Mouse (Mus musculus): Measurements from ENCODE around the gene Clk2. TPM values are rescaled to one million over a fixed set of nuclear protein-coding genes. Genes with fewer than 3 reads are reported as not detected.

Gene Clk2
- total RNA-seq, 2 experiments from 2014 or later = 41.1 to 52.8 TPM

DNA sequence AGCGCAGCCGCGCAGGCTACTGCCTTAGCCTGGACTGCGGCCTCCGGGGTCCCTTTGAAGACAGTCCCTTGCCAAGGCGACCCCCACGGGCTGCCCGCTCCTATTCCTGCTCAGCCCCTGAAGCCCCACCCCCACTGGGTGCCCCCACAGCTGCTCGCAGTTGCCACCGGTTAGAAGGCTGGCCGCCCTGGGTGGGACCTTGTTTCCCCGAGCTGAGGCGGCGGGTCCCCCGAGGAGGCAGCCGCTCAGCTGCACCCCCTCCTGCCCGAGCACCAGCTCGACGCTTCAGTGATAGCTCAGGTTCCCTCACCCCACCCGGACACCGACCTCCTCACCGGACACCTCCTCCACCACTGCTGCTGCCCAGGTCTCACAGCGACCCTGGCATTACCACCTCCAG lies 22.6 kb downstream of the Clk2 start:
- no peak for ATAC-seq (replicated peaks; ENCODE audit: low FRiP score, poor library complexity, severe bottlenecking)

DNA sequence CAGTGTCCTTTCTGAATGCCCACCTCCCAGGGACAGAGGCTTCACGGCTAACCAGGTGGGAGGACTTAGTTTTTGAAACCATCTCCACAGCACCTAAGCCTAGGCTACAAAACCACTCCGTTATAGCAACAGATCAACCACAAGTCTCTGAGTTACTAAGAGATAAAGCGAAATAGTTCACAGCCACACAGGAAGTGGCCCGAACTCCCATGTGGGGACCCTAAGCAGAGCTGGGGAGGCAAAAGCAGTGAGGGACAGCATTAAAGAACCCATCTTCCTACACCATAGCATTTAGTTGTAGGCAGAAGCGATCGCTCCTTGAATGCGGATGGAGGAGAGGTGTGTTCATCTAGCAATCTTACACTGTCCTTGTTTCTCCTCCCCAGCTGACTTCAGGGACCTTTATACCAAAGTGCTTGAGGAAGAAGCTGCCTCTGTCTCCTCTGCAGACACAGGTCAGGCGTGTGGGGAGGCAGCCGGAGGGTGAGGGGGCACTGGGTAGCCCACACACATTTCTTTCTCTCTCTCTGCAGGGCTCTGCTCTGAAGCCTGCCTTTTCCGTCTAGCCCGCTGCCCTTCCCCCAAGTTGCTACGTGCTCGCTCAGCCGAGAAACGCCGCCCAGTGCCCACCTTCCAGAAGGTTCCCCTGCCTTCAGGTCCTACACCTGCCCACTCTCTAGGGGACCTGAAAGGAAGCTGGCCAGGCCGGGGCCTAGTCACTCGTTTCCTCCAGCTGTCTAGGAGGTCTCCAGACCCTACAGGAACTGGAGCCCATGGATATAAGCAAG lies 23.3 kb downstream of the Clk2 start:
- ATAC-seq (replicated peaks; ENCODE audit: low FRiP score, poor library complexity, severe bottlenecking) = no peak

DNA sequence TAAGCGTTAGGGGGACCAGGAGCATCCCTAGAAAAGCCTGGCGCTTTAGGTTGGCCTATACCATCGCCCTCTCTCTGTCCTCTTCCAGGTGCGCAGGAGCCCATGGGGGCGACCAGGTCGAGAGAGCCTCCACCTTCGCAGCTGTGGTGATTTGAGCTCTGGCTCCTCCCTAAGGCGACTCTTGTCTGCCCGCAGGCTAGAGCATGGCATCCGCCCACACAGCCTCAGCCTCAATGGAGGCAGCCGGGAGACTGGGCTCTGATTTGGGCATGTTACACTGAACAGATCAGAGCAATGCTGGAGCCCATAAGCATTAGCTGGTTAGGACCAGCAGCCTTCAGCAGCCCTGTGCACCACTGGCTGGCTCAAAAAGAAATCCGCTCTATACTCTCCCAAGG lies 23.9 kb downstream of the Clk2 start:
- no peak for ATAC-seq (replicated peaks; ENCODE audit: low FRiP score, poor library complexity, severe bottlenecking)

DNA sequence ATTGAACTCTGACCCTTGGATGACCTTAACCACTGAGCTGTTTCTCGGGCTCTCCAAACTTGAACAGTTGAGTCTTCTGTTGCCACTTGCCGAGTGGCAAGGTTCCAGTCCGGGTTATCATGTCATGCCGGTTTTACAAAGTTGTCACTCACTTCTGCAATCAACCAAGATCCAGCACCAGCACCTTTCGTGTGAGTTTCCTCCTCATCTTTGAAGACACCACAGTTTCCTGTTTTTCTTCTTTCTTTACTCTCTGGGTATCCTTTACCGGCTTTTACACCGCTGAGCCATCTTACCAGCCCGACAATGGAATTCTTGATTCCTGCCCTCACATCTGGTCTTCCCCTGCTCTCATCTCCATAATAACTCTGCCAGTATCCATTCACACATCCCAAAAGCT lies 25.8 kb downstream of the Clk2 start:
- no peak for ATAC-seq (replicated peaks; ENCODE audit: low FRiP score, poor library complexity, severe bottlenecking)

DNA sequence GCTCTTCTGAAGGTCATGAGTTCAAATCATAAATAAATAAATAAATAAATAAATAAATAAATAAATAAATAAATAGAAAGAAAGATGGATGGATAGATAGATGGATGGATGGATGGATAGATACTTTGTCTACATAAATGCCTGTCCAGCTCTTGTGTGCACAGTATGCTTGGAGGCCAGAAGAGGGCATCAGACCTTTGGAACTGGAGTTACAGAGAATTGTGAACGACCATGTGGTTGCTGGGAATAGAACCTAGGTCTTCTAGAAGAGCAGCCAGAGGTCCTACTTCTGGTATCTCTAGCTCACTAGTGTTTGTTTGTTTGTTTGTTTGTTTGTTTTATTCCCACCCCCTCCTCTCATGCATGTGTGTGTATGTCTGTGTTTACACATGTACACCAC lies 28.8 kb downstream of the Clk2 start:
- no peak for ATAC-seq (replicated peaks; ENCODE audit: low FRiP score, poor library complexity, severe bottlenecking)

DNA sequence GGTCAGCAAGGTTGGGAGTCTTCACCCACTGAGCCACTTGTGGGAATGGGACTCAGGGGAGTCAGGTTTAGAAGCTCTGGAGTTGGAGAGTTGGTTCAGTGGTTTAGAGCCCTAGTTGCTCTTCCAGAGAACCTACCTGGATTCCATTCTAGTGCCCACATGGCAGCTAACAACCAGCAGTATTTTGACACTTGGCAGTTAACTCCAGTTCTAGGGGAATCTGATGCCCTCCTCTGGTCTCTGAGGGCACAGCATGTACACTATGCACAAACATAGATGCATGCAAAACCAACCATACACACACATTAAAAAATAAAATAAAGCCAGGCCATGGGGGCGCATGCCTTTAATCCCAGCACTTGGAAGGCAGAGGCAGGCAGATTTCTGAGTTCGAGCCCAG lies 29.3 kb downstream of the Clk2 start:
- ATAC-seq (replicated peaks; ENCODE audit: low FRiP score, poor library complexity, severe bottlenecking) = no peak

DNA sequence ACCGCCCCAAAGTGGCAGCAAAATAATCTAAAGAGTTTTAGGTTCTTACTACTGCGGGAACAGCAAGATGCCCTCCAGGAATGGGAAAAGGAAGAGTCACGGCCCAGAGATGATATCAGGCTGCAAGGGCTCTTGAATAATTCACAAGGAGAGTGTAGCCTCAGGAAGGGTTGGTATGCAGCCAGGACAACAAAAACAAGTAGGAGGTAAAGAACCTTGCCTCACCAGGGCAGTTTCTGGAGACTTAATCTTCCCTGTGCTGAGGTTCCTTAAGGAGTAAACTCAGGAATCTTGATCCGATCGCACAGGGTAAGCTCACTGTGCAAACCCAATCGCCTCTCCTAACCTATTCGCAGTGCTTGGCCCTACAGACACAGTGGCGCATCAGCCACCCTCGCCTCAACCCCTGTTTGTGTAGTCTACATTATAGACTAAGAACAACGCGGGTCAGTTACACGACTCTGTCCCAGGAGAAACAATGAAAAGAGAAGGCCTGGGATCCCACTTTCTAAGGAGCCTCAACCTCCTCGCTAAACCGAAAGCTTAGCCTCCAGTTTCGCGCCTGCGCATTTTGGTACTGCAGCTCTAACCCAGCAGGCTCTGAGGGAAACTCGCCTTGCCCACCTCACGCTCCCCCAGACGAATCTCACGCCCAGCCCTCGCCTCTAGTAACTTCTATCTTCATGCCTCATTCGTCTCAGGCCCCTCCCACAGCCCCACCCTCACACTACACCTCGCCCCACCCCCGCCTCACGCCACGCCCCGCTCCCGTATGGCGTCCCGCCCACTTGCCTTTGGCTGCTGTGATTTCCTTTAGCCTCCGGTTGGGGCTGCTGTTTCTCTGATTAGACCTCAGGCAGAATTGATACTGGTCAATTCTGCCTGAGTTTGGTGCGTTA lies 31.6 kb downstream of the Clk2 start:
- ATAC-seq (replicated peaks; ENCODE audit: low FRiP score, poor library complexity, severe bottlenecking) = peak; percentile 99

DNA sequence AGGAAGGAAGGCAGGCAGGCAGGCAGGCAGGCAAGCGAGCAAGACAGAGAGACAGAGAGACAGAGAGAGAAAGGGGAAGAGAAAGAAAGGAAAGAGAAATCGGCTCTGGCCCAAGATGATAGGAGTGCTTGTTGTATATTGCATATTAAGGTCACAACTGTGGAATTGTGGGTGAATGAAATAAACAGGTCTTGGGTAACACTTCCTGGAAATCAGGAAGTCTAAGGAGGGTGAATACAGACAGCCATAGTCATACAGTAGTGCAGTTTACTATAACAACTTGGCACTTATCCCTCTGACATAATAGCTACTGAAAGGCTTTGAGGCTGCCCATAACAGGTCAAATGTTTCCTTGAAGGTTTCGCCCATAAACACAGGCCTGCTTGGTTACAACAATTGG lies 35.2 kb downstream of the Clk2 start:
- no peak for ATAC-seq (replicated peaks; ENCODE audit: low FRiP score, poor library complexity, severe bottlenecking)

DNA sequence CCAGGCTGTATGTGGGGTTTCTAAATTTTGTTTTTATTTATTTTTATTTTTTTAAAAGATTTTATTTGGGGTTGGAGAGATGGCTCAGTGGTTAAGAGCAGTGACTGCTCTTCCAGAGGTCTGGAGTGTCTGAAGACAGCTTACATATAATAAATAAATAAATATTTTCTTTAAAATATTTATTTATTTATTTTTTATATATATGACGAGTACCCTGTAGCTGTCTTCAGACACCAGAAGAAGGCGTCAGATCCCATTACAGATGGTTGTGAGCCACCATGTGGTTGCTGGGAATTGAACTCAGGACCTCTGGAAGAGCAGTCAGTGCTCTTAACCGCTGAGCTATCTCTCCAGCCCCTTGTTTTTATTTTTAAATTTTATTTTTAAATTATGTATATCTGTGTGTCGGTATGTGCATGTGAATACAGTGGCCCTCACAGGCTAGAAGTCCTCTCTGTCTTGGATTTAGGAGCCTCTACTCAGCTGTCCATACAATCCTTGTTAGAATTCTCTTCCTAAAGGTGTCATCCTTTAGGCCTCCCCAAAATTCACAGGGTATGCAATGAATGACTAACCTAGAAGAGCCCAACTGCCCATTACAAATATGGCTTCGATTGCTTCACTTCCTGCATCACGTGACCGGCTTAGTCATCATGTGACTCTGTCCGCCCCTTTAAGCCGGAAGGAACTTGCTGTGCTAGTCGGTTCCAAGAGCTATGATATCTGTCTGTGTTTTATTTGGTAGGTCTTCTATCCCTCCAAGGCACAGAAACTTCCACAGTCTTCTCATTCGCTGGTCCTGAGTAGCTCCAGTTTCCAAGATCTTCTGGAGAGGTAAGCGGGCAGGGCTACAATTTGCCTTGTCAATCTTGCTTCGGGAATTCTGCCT lies 37.9 kb downstream of the Clk2 start, which contains the start of gene Gba:
Gene Gba, plus strand, starts transcription at position 676 of the 889 bp plus-strand sequence.
- peak; percentile 91 for ATAC-seq (replicated peaks; ENCODE audit: low FRiP score, poor library complexity, severe bottlenecking)

DNA sequence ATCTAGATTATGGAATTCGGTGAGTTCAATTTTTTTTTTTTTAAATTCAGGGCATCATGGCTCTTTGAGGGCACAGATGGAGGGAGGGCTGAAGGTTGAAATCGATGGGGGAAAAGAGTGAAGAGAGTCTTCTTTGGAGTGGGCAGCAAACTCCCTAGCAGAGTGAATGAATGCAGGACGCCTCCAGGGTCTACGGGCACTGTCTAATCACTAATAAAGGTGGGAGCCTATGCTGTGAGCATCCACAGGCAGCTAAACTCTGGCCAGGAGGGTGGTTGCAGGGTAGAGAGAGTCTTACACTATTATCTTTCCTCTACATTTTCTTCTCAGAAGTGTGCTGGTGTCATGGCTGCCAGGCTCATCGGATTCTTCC lies 38.5 kb downstream of the Clk2 start:
- ATAC-seq (replicated peaks; ENCODE audit: low FRiP score, poor library complexity, severe bottlenecking) = 0 out of 2 replicates have a peak, but pooled peaks have one; percentile 39

DNA sequence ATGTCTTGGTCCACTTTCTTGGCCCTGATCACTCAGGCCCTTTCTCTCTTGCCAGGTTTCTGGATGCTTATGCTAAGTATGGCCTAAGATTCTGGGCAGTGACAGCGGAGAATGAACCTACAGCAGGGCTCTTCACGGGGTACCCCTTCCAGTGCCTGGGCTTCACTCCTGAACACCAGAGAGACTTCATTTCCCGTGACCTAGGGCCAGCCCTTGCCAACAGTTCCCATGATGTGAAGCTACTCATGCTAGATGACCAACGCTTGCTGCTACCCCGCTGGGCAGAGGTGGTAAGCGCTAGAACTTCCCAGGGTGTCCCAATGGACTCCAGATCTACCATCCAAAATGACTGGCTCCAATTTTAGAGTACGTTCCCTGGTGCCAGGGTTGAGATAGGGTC lies 41.5 kb downstream of the Clk2 start:
- ATAC-seq (replicated peaks; ENCODE audit: low FRiP score, poor library complexity, severe bottlenecking) = no peak

DNA sequence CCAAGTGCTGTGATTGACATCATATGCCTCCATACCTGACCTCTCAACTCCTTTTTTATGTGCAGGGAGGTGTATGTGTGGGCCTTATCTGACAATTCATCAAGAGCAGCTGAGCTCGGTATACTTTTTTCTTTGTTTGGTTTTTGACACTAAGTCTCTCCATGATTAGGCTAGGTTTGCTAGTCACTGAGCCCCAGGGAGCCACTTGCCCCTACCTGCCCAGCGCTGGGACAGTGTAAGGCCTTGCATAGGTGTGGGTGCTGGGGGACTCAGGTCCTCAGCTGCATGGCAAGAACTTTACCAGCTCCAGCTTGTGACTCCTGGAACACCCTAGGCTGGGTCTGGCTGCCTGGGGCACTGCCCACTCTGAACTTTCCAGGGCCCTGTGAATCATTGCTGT lies 42.1 kb downstream of the Clk2 start:
- ATAC-seq (replicated peaks; ENCODE audit: low FRiP score, poor library complexity, severe bottlenecking) = no peak

DNA sequence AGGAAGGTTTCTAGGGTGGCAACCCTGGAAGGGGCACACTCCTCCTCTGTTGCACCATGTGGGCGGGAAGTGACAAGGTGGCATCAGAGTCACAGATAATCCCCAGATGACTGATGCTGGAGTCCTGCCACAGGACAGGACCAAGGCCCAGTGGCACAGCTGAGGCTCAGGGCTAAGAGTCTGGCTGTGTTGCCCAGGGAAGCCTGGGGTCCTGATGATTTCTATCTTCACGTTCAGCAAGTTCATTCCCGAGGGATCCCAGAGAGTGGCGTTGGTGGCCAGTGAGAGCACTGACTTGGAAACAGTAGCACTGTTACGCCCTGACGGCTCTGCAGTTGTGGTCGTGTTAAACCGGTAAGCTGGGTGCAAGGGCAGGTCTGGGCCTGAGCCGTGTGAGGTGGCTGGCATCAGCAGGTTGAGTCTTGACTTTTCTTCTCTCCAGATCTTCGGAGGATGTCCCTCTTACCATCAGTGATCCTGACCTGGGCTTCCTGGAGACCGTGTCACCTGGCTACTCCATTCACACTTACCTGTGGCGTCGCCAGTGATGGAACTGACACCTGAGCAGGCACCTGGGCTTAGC lies 43.6 kb downstream of the Clk2 start:
- no peak for ATAC-seq (replicated peaks; ENCODE audit: low FRiP score, poor library complexity, severe bottlenecking)

DNA sequence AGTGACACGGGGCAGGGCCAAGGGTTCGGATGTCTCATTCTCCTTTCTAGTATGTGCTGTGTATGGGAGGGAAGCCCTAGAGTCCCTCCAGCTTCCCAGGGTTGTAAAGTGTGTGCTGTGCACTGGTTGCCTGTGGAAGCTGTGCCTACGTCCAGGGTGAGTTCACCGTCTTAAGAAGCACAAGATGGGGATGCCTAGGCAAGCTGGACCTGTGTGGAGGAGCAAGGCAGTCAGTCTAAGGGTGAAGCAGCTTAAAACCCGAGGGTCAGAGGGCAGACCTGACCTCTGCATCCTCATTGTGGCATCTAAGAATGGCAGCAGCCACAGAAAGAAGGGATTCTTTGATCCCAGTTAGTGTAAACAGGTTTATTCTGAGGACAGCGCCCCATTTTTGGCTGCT lies 44.1 kb downstream of the Clk2 start:
- no peak for ATAC-seq (replicated peaks; ENCODE audit: low FRiP score, poor library complexity, severe bottlenecking)

DNA sequence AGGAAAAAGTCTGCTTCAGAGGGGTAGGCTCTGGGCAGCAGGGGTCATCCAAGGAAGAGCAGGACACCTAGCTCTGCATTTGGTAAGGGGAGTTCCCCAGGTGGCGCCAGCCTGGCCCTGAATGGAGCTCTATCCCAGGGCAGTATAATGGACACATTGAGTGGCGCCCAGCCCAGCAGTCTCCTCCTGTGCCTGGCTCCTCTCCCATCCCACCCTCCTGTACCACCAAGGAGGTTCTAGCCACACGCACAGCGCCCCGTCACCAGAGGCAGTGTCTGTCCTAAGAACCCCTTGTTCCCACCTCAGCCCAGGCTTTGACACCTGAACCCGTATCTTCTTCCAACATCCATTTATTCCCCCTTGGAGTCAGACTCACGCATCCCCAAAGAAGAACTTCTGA lies 45.1 kb downstream of the Clk2 start:
- no peak for ATAC-seq (replicated peaks; ENCODE audit: low FRiP score, poor library complexity, severe bottlenecking)

DNA sequence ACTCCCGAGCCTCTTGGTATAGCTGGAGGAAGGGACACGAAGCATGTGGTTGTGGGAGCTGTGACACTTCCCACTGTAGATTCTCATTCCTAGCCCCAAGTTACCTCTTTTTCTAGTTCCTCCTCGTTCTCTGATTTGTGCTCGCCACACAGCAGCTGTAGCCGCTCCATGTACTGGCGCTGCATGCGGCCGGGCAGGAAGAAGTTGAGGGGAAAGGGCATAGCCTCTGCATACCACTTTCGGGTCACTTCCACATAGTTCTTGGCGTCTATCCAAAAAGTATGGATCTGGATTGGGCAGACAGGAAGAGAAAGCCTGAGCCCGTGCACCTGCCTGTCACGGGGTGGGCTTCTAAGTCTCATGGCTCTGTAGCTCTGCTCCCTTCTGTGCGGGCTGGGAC lies 45.6 kb downstream of the Clk2 start:
- ATAC-seq (replicated peaks; ENCODE audit: low FRiP score, poor library complexity, severe bottlenecking) = no peak

DNA sequence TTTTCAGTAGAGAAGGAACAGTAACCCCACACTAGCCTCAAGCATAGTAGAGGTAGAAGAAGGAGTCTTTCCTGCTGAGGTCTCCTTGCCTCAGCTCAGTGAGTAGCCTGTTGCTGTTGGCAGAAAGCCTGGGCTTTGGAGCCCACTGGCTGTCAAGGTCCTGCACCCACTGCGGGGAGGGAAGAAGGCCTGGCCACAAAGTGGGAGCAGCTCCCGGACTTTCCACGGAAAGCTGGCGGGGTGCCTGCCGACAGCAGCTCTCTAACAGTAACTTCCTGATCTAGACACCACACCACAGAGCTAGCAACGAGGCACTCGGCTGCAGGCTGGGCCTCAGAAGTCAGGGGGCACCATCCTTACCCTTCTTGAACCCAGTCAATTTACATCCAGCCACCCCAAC lies 46.1 kb downstream of the Clk2 start:
- ATAC-seq (replicated peaks; ENCODE audit: low FRiP score, poor library complexity, severe bottlenecking) = no peak

DNA sequence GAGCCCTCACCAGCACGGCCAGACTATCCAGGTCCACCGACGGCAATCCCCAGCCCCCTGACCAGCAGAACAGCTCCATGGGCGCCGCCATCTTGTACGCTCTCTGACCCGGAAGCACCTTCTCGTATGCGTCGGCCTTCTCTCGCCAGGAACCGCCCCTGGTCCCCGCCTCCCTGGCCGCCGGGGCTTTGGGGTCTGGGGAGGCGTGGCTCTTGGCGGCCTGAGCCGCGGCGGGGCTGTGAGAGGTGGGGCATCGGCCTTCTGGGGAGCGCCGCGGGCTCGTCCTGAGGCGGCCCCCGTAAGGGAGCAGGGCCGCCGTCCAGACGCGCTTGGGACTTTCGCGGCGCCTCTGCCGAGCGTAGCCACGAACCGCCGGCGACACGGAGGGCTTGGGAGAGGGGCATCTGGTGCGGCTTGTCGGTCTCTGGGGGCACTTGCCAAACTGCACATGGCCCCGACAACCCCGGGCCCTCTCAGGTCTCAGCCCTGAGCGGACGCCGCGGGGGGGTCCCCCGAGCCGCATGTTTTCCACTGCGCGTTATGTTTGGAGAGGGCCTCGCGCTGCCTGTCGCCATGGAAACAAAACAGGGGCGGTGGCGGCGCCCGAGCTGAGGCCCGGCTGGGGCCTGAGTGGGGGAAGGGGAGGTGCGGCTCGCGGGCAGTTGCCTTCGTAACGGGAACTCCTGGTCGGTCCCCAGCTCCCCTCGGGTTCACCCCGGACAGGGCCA lies 49.4 kb downstream of the Clk2 start:
- ATAC-seq (replicated peaks; ENCODE audit: low FRiP score, poor library complexity, severe bottlenecking) = peak; percentile 93

Measured in erythroid progenitor cell, adult 5-6 weeks (primary cell).